Mouse (Mus musculus) lung, adult 2 months (tissue): ENCODE results near the gene Tmod4.

Source experiments
- CTCF ChIP-seq: fragments of 200-500 bp; IDR thresholded peaks from 2 replicates; pipeline ENCODE4 v1.5.1; 2011; ENCODE audit warnings: mild to moderate bottlenecking, low read length, control low read depth; ENCODE audit not compliant: insufficient read depth
- POLR2A ChIP-seq: fragments of 200-500 bp; IDR thresholded peaks from 2 replicates; pipeline ENCODE4 v1.6.1; 2011; ENCODE audit warnings: low read depth, mild to moderate bottlenecking, control low read depth, low read length, borderline replicate concordance; ENCODE audit errors: extremely low read depth

DNA sequence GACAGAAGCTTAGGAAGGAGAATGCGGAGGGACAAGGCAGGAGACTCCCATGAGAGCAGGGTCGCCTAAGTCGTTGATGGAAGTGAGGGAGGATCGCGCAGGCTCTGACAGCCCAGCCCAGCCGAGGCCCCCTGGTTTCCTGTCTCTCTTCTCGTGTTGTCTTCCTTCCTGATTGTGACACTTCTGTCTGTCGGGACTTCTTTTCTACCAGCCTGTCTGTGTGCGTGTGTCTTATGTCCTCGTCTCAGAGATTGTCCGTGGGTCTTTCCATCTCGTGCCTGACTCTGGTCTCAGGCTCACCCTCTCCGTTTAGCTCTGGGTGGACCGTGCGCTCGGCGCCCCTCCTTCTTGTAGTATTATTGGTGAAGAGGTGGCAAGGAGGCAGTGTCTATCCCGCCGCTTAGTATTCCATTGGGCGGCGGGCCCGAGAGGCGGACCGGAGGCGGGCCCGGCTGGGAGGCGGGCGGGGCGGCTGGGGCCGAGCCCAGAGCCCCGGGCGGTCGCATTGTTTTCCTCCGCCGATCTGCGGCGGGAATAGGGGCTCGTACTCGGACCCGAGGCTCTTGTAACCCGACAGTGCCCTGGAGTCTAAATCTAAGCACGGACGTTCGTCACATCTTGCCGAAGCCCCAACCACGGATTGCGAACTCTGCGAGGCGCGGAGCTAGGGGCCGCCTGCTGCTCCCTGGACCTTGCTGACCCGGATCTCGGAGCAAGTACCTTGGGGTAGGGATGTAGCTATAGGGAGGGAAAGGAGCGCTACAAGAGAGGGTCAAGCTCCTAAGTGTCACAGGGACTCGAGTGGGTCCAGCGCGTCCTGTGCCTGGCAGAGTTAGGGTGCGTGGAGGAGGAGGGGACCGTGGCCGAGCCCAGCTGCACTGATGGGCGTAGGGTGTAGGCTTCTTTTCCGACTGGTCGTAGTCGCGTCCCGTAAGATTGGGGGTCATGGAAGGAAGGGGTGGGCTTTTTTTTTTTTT lies 36.0 kb downstream of the Tmod4 start, which contains the start of gene Sema6c:
- no peak for TF ChIP-seq CTCF
- TF ChIP-seq POLR2A = peak; percentile 63; the same call in 1 of the 2 replicates
